Comparison of ENCODE assay signal across 13 mouse cellular contexts in genomic region chr9:64504456-64504855, GRCm38 (mm10).
"Had no signal": no experiment of that assay in that cellular context is flagged by ENCODE, and none has a peak within 500 bp of the region (broad histone marks: within the 10 kb centered on the region; RNA-seq: fewer than 3 reads in every experiment).

No protein-coding gene starts in this region.

- H3K9me3 ChIP-seq: kidney, embryonic 15.5 days; limb, embryonic 15.5 days; liver, embryonic 12.5 days; lung, embryonic 15.5 days; megakaryocyte, embryonic 14.5 days; midbrain, embryonic 13.5 days had no signal

- H3K4me2 ChIP-seq: kidney, embryonic 15.5 days; limb, embryonic 15.5 days; liver, embryonic 12.5 days; lung, embryonic 15.5 days; midbrain, embryonic 13.5 days had no signal

- H3K4me1 ChIP-seq: liver, embryonic 12.5 days; lung, embryonic 15.5 days had no signal

- H3K27me3 ChIP-seq: limb, embryonic 15.5 days; lung, embryonic 15.5 days; midbrain, embryonic 13.5 days had no signal

- ATAC-seq: liver, embryonic 12.5 days had no signal

- H3K27ac ChIP-seq: kidney, embryonic 15.5 days; left cerebral cortex, adult 2 months; limb, embryonic 15.5 days; liver, embryonic 12.5 days; lung, embryonic 15.5 days; macrophage; midbrain, embryonic 13.5 days had no signal

- DNase-seq: lung, postnatal 14 days; right cerebral cortex, postnatal 4 days; spleen, adult 18-20 months; thymus, adult 18-20 months; thymus, postnatal 14 days had no signal

- H3K36me3 ChIP-seq: kidney, embryonic 15.5 days; limb, embryonic 15.5 days; liver, embryonic 12.5 days; lung, embryonic 15.5 days; midbrain, embryonic 13.5 days had no signal

- H3K4me3 ChIP-seq: kidney, embryonic 15.5 days; left cerebral cortex, adult 2 months; limb, embryonic 15.5 days; liver, embryonic 12.5 days; lung, embryonic 15.5 days; megakaryocyte, embryonic 14.5 days; midbrain, embryonic 13.5 days had no signal

- H3K9ac ChIP-seq: kidney, embryonic 15.5 days; limb, embryonic 15.5 days; liver, embryonic 12.5 days; lung, embryonic 15.5 days; midbrain, embryonic 13.5 days had no signal
